Mouse (Mus musculus) liver, embryonic 14.5 days (tissue): ENCODE measurements around the gene Cphx3.
"Not testable (repeated sequence)": the region's sequence is repeated elsewhere in the genome, so short reads cannot be mapped to it uniquely, and the experiment has no call there.

Experiments
- CTCF ChIP-seq: IDR thresholded peaks from 2 replicates; pipeline ENCODE4 v1.5.1; 2016; ENCODE audit warnings: antibody characterized with exemption, low read depth, control low read depth
- EP300 ChIP-seq: IDR thresholded peaks from 2 replicates; pipeline ENCODE4 v1.6.1; 2016; ENCODE audit warnings: antibody characterized with exemption, low read depth

- not testable (repeated sequence) for TF ChIP-seq EP300, CTCF
Measured at GRCm38 (mm10) chr14:26173955-26174354, 91.9 kb downstream of the Cphx3 start.
